Mouse (Mus musculus) cerebellum, postnatal 4 days (tissue): ENCODE data around the gene A730009L09Rik.

Experiments
- DNase-seq, 2 experiments: peaks; one replicate each; pipeline ENCODE4 v3.0.0; 2022; ENCODE audit warnings: low spot score in 2 of 2, mixed read lengths in 1 of 2

The A730009L09Rik gene

GRCm38 (mm10) chr16:84514821-84515220 lies at the start of gene A730009L09Rik:
A730009L09Rik (plus strand) TSS chr16:84515121.
- DNase-seq: no peak

GRCm38 (mm10) chr16:84465581-84466165 lies 49.2 kb upstream of the A730009L09Rik start:
- no peak for DNase-seq

DNA sequence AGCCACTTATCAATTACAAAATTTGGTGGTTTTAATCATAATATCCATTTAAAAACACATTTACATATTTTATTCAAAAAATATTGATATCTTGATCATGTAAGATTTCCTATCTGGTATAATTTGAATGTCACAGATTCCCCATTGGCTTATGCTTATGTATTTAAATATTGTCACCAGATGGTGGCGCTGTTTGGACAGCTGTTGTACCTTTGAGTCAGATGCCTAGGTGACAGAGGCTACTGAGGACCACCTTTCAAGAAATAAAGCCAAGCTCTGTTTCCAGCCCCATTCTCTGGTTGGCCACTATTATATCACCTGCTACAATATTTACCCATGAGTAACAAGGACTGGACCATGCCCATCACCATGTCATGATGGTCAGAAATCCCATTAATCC lies 46.0 kb upstream of the A730009L09Rik start:
- no peak for DNase-seq

DNA sequence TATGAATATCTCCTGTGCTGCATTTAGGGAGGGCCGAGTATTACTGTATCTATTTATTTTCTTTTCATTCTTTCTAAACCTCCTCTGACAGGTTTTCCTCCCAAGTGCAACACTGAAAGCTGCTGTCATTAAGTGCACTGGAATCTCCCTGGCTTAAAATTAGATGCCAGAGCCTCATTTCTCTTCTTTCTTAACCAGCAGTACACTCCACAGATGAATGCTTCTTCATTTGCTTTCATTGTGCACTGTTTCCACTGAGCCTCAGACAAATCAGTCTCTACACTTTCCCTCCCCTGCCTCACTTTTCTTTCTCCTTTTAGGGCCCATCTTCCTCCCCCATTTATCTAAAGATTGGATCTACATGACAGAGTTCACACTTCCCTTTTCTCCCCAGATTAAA lies 44.9 kb upstream of the A730009L09Rik start:
- no peak for DNase-seq

DNA sequence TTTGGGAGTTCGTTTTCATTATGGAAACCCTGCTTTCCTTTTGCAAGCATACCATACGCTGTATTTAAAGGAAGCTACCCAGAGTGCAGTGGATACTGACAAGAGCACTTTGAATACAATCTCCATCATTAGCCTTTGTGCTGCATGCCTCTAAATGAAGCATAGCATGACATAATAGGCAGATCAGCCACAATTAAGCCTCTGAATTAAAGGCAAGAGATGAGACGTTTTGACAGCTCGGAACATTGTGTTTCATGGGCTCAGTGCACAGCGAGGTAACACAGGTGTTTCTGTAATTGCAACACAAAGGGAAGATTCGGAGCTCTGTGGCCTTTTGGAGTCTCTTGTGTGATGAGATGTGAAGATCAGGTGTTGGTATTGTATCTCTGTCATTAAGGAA lies 41.5 kb upstream of the A730009L09Rik start:
- no peak for DNase-seq

- no peak for DNase-seq
These were observed 40.2 kb upstream of the A730009L09Rik start for GRCm38 (mm10) chr16:84474712-84475111.

- DNase-seq: no peak
These were observed 38.0 kb upstream of the A730009L09Rik start for GRCm38 (mm10) chr16:84476948-84477347.

DNA sequence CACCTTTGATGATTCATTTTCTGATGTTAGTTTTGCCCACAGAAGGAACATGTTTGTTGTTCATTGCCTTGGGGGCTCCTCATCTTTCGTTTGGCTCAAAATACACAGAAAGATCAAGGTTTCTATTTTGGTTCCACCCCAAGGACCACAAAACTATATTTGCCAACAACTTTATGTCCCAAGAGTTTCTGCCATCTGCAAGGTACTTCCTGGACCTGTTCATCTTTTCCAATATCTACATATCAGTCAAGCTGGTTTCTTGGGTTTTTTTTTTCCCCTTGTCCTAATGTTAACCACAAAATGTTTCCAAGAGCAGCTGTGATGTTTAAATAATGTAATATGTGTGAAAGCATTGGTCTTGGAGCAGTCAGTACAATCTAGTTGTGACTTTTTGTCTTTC lies 37.4 kb upstream of the A730009L09Rik start:
- DNase-seq: no peak

DNA sequence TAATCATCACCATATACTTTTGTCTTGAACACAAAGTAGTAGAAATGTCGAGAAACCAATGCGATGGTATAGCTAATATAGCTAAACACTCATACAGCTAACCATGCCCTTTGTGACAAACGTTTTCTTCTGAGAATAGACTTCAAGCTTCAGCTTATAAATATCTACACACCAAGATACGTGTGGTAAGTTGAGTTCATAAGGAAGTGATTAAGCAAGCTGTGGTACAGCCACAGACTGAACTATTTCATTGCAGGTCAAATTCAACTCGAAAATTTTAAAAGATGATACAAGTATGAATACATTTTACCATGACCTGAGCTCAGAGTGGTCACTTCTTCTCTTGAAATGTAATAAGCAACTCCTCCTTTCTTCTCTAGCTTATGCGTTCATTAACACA lies 37.0 kb upstream of the A730009L09Rik start:
- DNase-seq: no peak

GRCm38 (mm10) chr16:84485931-84486330 lies 29.0 kb upstream of the A730009L09Rik start:
- DNase-seq: no peak

- no peak for DNase-seq
These were observed 20.1 kb upstream of the A730009L09Rik start for GRCm38 (mm10) chr16:84494818-84495217.

DNA sequence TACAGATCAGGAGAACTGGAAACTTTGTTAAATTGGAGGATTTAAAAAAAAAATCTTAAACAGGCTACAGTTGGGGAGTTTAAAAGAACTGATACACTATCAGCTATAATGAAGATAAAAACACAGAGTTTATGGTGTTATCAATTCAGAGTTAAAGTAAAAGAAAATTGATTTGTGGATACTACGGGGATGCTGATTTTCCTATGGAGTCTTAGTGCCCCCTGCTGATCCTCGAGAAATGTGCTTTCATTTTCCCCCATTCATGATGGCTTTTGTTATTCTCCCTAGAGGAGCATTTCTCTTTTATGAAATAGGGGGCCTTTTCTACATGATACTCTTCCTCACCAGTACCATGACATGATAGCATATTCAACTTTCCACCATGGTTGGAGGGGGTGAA lies 19.5 kb upstream of the A730009L09Rik start:
- no peak for DNase-seq

DNA sequence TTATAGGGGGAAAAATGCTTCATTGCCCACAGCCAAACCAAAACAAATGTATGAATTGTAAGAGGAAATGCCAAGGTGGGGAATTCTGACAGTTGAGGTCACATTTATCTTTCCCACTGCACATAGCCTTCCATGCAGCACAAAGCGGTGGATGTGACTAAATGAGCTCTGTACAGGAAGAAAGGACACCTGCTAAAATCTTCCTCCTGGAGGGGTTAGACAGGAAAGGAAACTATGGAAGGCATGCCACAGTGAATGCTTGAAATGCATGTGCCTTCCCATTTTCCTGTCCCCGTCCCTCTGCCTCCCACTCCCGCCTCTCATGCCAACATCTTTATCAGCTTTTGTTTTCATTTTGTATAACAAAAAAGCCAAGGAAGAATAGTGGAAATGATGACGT lies 7.2 kb upstream of the A730009L09Rik start:
- DNase-seq: no peak

GRCm38 (mm10) chr16:84521975-84522635 lies 7.2 kb downstream of the A730009L09Rik start:
- no peak for DNase-seq

- DNase-seq: no peak
These were observed 8.1 kb downstream of the A730009L09Rik start for GRCm38 (mm10) chr16:84523061-84523460.

GRCm38 (mm10) chr16:84527375-84527774 lies 12.5 kb downstream of the A730009L09Rik start:
- DNase-seq: peak in 1 of 2 experiments; percentile 14

DNA sequence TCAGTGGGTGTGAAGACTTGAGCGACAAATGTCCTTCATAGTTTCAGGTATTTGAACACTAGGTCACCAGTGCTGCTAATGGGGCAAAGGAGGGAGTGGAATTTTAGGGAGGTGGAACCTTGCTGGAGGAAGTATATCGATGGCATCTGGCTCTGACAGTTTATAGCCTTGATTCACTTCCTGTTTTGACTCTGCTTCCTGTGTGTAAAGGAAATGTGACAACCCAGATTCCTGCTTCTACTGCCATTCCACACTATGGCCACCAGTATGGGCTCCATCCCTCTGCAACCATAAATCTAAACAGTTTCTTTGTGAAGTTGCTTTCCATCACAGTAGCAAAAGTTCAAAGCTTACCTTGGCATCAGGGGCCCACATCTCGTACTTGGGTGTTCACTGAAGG lies 17.9 kb downstream of the A730009L09Rik start:
- no peak for DNase-seq

GRCm38 (mm10) chr16:84546059-84546458 lies 31.1 kb downstream of the A730009L09Rik start:
- DNase-seq: no peak

- no peak for DNase-seq
These were observed 34.2 kb downstream of the A730009L09Rik start for GRCm38 (mm10) chr16:84549122-84549521.

DNA sequence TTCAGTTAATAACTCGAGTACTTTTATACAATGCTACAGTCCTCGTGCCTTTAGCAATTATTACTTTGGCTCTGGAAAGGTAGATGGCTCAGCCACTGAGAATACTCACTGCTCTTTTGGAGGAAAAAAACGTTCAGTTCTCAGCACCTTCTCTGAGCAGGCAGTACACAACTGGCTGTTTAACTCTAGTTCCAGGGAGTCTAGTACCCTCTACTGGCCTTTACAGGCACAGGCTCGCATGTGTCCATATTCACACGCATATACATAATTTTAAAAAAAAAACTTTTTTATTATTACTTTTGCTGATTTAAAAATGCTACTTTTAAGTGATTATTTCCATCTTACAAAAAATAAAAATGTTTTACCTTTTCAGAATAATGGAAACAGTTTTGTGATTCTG lies 35.5 kb downstream of the A730009L09Rik start:
- no peak for DNase-seq

GRCm38 (mm10) chr16:84553981-84554380 lies 39.1 kb downstream of the A730009L09Rik start:
- DNase-seq: no peak

DNA sequence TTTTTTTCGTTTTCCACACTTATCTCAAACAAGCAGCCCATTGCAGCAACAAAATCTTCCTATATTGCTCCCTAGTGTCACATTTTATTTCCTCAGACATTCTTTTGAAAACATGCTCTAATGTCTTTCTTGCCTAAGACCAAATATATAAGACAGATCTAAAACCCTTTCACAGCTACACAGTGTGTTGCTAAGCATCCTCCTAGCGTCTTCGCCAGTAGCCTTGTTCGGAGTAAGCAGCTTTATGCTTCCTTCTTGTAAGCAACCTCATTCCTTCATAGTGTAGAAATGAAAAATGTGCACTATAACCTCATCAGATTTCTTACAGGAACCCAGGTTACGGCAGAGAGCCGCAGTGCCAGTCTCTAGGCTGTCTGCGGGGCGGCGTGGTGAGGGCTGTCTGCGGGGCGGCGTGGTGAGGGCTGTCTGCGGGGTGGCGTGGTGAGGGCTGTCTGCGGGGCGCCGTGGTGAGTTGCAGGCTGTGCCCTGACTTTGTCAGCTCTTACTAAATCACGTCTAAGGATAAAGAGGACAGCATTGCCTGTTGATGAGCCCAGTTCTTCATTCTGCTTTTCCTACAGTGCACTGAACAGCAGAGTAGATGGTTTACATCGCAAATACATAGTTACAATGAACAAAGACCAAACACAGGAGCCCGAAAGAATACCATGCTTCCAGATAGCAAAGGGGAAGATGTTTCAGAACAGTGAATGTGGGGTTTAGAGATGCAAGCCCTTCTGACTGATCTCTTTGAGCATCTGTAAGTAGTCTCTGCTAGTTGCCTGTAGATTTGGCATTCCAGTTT lies 43.4 kb downstream of the A730009L09Rik start:
- no peak for DNase-seq
